Mouse (Mus musculus) MEL (cell line): ENCODE measurements around the gene Dcaf10. TPM values are rescaled to one million over a fixed set of nuclear protein-coding genes. Genes with fewer than 3 reads are reported as not detected.

ENCODE experiments used
- DNase-seq: peaks from one replicate; pipeline ENCODE4 v3.0.0; 2011; ENCODE audit warnings: low read depth, low spot score
- H3K27ac ChIP-seq: 2 replicates; pipeline ENCODE4 v1.5.1; 2012; ENCODE audit warnings: low read depth, mild to moderate bottlenecking, control low read depth, low read length, moderate library complexity; ENCODE audit not compliant: control insufficient read depth
- H3K27me3 ChIP-seq, 2 experiments: fragments of 150-350 bp in 1 of 2; sonication (generic) in 1 of 2; 2 replicates each; pipeline ENCODE4 v1.6.1; 2012; ENCODE audit warnings: low read length in 2 of 2, mild to moderate bottlenecking in 2 of 2, improper control_type of control experiment in 1 of 2, moderate library complexity in 1 of 2; ENCODE audit not compliant: insufficient read depth in 2 of 2, control insufficient read depth in 1 of 2
- H3K36me3 ChIP-seq, 2 experiments: 2 replicates each; pipeline ENCODE4 v1.6.1; 2012 to 2014; ENCODE audit warnings: low read length in 2 of 2, improper control_type of control experiment in 1 of 2, inconsistent platforms in 1 of 2, mild to moderate bottlenecking in 1 of 2; ENCODE audit not compliant: insufficient read depth in 2 of 2, control insufficient read depth in 1 of 2
- H3K4me1 ChIP-seq, 2 experiments: fragments of 150-350 bp in 1 of 2; sonication (generic) in 1 of 2; 2 replicates each; pipeline ENCODE4 v1.6.1; 2012; ENCODE audit warnings: low read length in 2 of 2, improper control_type of control experiment in 1 of 2, mild to moderate bottlenecking in 1 of 2; ENCODE audit not compliant: insufficient read depth in 2 of 2, control insufficient read depth in 1 of 2
- H3K4me3 ChIP-seq, 2 experiments: fragments of 150-350 bp in 1 of 2; sonication (generic) in 1 of 2; 2 replicates each; pipeline ENCODE4 v1.5.1; 2012; ENCODE audit warnings: low read depth in 2 of 2, low read length in 2 of 2, mild to moderate bottlenecking in 2 of 2, moderate library complexity in 2 of 2, control low read depth in 1 of 2, improper control_type of control experiment in 1 of 2; ENCODE audit not compliant: control insufficient read depth in 1 of 2, insufficient read depth in 1 of 2
- H3K79me2 ChIP-seq: 2 replicates; pipeline ENCODE4 v1.6.1; 2012; ENCODE audit warnings: mild to moderate bottlenecking, low read length, moderate library complexity; ENCODE audit not compliant: control insufficient read depth, poor library complexity, insufficient read depth
- H3K9ac ChIP-seq: 2 replicates; pipeline ENCODE4 v1.6.1; 2012; ENCODE audit warnings: low read depth, mild to moderate bottlenecking, control low read depth, low read length, moderate library complexity; ENCODE audit not compliant: control insufficient read depth, poor library complexity, severe bottlenecking
- H3K9me3 ChIP-seq: fragments of 150-350 bp; sonication (generic); replicated peaks from 2 replicates; pipeline ENCODE4 v1.6.1; 2012; ENCODE audit warnings: mild to moderate bottlenecking, low read length, improper control_type of control experiment, moderate library complexity; ENCODE audit not compliant: insufficient read depth
- CHD1 ChIP-seq: IDR thresholded peaks from 2 replicates; pipeline ENCODE4 v1.6.1; 2012; ENCODE audit warnings: low read depth, mild to moderate bottlenecking, inconsistent platforms, low read length, improper control_type of control experiment
- CHD2 ChIP-seq: IDR thresholded peaks from 2 replicates; pipeline ENCODE4 v1.6.1; 2011; ENCODE audit warnings: low read length, improper control_type of control experiment
- E2F4 ChIP-seq: IDR thresholded peaks from 2 replicates; pipeline ENCODE4 v1.6.1; 2011; ENCODE audit warnings: low read depth, low read length, improper control_type of control experiment, borderline replicate concordance
- EP300 ChIP-seq, 2 experiments: IDR thresholded peaks; 2 replicates each; pipeline ENCODE4 v1.6.1; 2011; ENCODE audit warnings: improper control_type of control experiment in 2 of 2, low read length in 2 of 2, low read depth in 1 of 2, mild to moderate bottlenecking in 1 of 2
- ETS1 ChIP-seq: IDR thresholded peaks from 2 replicates; pipeline ENCODE4 v1.6.1; 2012; ENCODE audit warnings: low read depth, mild to moderate bottlenecking, inconsistent platforms, low read length, improper control_type of control experiment, moderate library complexity
- GABPA ChIP-seq: IDR thresholded peaks from 2 replicates; pipeline ENCODE4 v1.6.1; 2012; ENCODE audit warnings: low read depth, mild to moderate bottlenecking, inconsistent platforms, low read length, improper control_type of control experiment, moderate library complexity
- GATA1 ChIP-seq: IDR thresholded peaks from 2 replicates; pipeline ENCODE4 v1.6.1; 2011; ENCODE audit warnings: low read depth, low read length, improper control_type of control experiment
- JUND ChIP-seq: IDR thresholded peaks from 2 replicates; pipeline ENCODE4 v1.6.1; 2011; ENCODE audit warnings: low read depth, mild to moderate bottlenecking, improper control_type of control experiment, low read length
- KAT2A ChIP-seq: conservative IDR thresholded peaks from 2 replicates; pipeline ENCODE4 v1.6.1; 2012; ENCODE audit warnings: low read depth, low read length, improper control_type of control experiment, inconsistent platforms
- MAX ChIP-seq: IDR thresholded peaks from 2 replicates; pipeline ENCODE4 v1.6.1; 2011; ENCODE audit warnings: low read length, improper control_type of control experiment
- MAZ ChIP-seq: IDR thresholded peaks from 2 replicates; pipeline ENCODE4 v1.6.1; 2012; ENCODE audit warnings: low read depth, mild to moderate bottlenecking, inconsistent platforms, low read length, improper control_type of control experiment
- MEF2A ChIP-seq: IDR thresholded peaks from 2 replicates; pipeline ENCODE4 v1.6.1; 2014; ENCODE audit warnings: low read depth, mild to moderate bottlenecking, inconsistent platforms, low read length, improper control_type of control experiment; ENCODE audit not compliant: poor library complexity, insufficient replicate concordance, severe bottlenecking; ENCODE audit errors: extremely low read depth
- MYB ChIP-seq: IDR thresholded peaks from 2 replicates; pipeline ENCODE4 v1.6.1; 2011; ENCODE audit warnings: mild to moderate bottlenecking, low read depth, low read length, improper control_type of control experiment
- MYC ChIP-seq: IDR thresholded peaks from 2 replicates; pipeline ENCODE4 v1.6.1; 2011; ENCODE audit warnings: low read depth, mild to moderate bottlenecking, low read length, improper control_type of control experiment, moderate library complexity
- NELFE ChIP-seq: IDR thresholded peaks from 2 replicates; pipeline ENCODE4 v1.6.1; 2011; ENCODE audit warnings: low read depth, low read length, improper control_type of control experiment
- NRF1 ChIP-seq: IDR thresholded peaks from 2 replicates; pipeline ENCODE4 v1.6.1; 2014; ENCODE audit warnings: low read depth, mild to moderate bottlenecking, inconsistent platforms, low read length, improper control_type of control experiment, moderate library complexity; ENCODE audit not compliant: poor library complexity, insufficient read depth, severe bottlenecking
- POLR2A ChIP-seq, 2 experiments: IDR thresholded peaks; 2 replicates each; pipeline ENCODE4 v1.6.1; 2011 to 2012; ENCODE audit warnings: low read length in 2 of 2, mild to moderate bottlenecking in 2 of 2, control low read depth in 1 of 2, improper control_type of control experiment in 1 of 2, low read depth in 1 of 2, moderate library complexity in 1 of 2; ENCODE audit not compliant: control insufficient read depth in 1 of 2, insufficient read depth in 1 of 2, poor library complexity in 1 of 2
- POLR2AphosphoS2 ChIP-seq: IDR thresholded peaks from 2 replicates; pipeline ENCODE4 v1.6.1; 2011; ENCODE audit warnings: low read length, improper control_type of control experiment
- RAD21 ChIP-seq: IDR thresholded peaks from 2 replicates; pipeline ENCODE4 v1.6.1; 2011; ENCODE audit warnings: mild to moderate bottlenecking, low read depth, low read length, improper control_type of control experiment
- SMC3 ChIP-seq: IDR thresholded peaks from 2 replicates; pipeline ENCODE4 v1.6.1; 2011; ENCODE audit warnings: low read depth, low read length, improper control_type of control experiment
- TAL1 ChIP-seq: IDR thresholded peaks from 2 replicates; pipeline ENCODE4 v1.6.1; 2012; ENCODE audit warnings: mild to moderate bottlenecking, inconsistent platforms, low read length, moderate library complexity, mixed read lengths
- UBTF ChIP-seq: IDR thresholded peaks from 2 replicates; pipeline ENCODE4 v1.6.1; 2012; ENCODE audit warnings: low read depth, mild to moderate bottlenecking, inconsistent platforms, low read length, improper control_type of control experiment, moderate library complexity, borderline replicate concordance; ENCODE audit not compliant: insufficient read depth
- USF2 ChIP-seq, 2 experiments: IDR thresholded peaks; 2 replicates each; pipeline ENCODE4 v1.6.1; 2011 to 2012; ENCODE audit warnings: improper control_type of control experiment in 2 of 2, low read length in 2 of 2, borderline replicate concordance in 1 of 2, inconsistent platforms in 1 of 2, low read depth in 1 of 2, mild to moderate bottlenecking in 1 of 2; ENCODE audit not compliant: insufficient read depth in 1 of 2
- ZC3H11A ChIP-seq: IDR thresholded peaks from 2 replicates; pipeline ENCODE4 v1.6.1; 2012; ENCODE audit warnings: low read depth, mild to moderate bottlenecking, inconsistent platforms, low read length, improper control_type of control experiment
- ZMIZ1 ChIP-seq: IDR thresholded peaks from 2 replicates; pipeline ENCODE4 v1.6.1; 2012; ENCODE audit warnings: low read depth, mild to moderate bottlenecking, inconsistent platforms, low read length, improper control_type of control experiment, moderate library complexity
- ZNF384 ChIP-seq: IDR thresholded peaks from 2 replicates; pipeline ENCODE4 v1.6.1; 2012; ENCODE audit warnings: low read depth, mild to moderate bottlenecking, inconsistent platforms, low read length, improper control_type of control experiment
- polyA plus RNA-seq, 2 experiments: library from polyadenylated mRNA; stranded (reverse) in 1 of 2; unstranded in 1 of 2; fragments of >175 nt in 1 of 2; fragments of >200 nt in 1 of 2; gene quantifications; 2 replicates each; pipeline versions ENCODE4 v1.2.1 to v1.2.4; 2012; ENCODE audit warnings: low replicate concordance in 2 of 2, low read depth in 1 of 2; ENCODE audit not compliant: insufficient read length in 2 of 2, insufficient read depth in 1 of 2, missing spikeins in 1 of 2
- total RNA-seq: library from RNA; depleted of rRNA; stranded (reverse); fragments of 300-350 nt; gene quantifications from 2 replicates; pipeline ENCODE4 v1.2.3, GENCODE M21; 2012

Gene Dcaf10
- total and polyA plus RNA-seq, 3 experiments, result 7.6 to 10.7 TPM; not detected in 1

DNA sequence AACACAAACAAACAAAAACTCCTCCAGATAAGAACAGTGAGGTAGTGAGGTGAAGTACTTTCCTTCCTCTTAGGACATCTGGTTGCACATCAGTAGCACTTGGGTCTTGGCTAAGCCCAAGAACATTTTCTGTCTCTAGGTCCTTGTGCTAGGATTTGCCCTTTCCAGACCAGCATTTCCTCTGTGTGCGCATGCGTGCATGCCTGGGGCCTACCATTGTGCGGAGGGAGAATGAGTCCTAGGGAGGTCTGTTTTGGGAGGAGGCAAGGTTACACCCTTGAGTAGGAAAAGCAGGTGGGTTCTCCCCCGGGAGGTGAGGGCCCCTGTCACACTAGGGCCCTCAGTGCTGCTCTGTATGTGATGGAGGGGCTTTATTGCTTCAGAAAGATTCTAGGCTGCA lies 77.2 kb downstream of the Dcaf10 start:
- Histone ChIP-seq H3K27ac (no peak overlapping the region), H3K9ac (no peak overlapping the region), H3K4me1 (no peaks in the 10 kb centered on the region), H3K79me2 (no peaks in the 10 kb centered on the region), H3K4me3 (no peak overlapping the region), H3K27me3 (no peaks in the 10 kb centered on the region), H3K36me3 (no peaks in the 10 kb centered on the region), H3K9me3 (no peaks in the 10 kb centered on the region)
- TF ChIP-seq UBTF (no peak), USF2 (IDR thresholded peaks at IDR 0.05; ENCODE audit: borderline replicate concordance in 1 of 2, insufficient read depth in 1 of 2, low read depth in 1 of 2, low read length in 2 of 2) (no peak), ETS1 (no peak), MYB (no peak), EP300 (IDR thresholded peaks at IDR 0.05; ENCODE audit: low read depth in 1 of 2, low read length in 2 of 2) (no peak), GATA1 (no peak), MEF2A (no peak), CHD1 (no peak), NELFE (no peak), JUND (no peak), MAZ (no peak), SMC3 (no peak)
- no peak for DNase-seq

DNA sequence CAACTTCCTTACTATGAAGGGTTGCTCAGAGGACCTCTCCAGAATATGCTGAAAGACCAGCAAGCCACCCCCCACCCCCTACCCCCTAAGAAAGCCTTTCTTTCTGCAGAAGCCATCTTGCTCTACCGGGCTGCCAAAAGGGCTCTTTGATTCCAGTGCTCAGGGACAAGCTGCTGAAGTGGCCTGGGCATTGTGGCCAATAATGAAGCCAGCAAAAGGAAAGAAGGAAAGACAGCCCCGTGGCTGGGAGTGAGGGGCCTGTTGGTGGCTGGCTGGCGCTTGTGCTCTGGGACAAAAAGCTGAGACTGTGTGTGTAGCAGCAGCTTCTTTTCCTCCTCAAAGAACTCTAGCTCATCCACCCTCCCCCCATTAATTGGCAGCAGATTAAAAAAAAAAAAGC lies 78.8 kb downstream of the Dcaf10 start:
- Histone ChIP-seq H3K27me3 (no peaks in the 10 kb centered on the region), H3K4me3 (no peak overlapping the region), H3K36me3 (no peaks in the 10 kb centered on the region)
- TF ChIP-seq RAD21, result no peak
- TF ChIP-seq NRF1, result no peak
- no peak for TF ChIP-seq SMC3
- no peak for TF ChIP-seq MAZ
- TF ChIP-seq ETS1, result no peak
- TF ChIP-seq KAT2A, result no peak
- no peak for TF ChIP-seq POLR2AphosphoS2
- no peak for TF ChIP-seq GABPA
- TF ChIP-seq ZMIZ1, result no peak
- TF ChIP-seq TAL1, result no peak
- no peak for TF ChIP-seq ZC3H11A
- TF ChIP-seq ZNF384, result no peak
- no peak for TF ChIP-seq EP300 (IDR thresholded peaks at IDR 0.05; ENCODE audit: low read depth in 1 of 2, low read length in 2 of 2)
- no peak for TF ChIP-seq MYC
- no peak for TF ChIP-seq JUND
- TF ChIP-seq E2F4, result no peak
- no peak for TF ChIP-seq POLR2A (IDR thresholded peaks at IDR 0.05; ENCODE audit: control insufficient read depth in 1 of 2, insufficient read depth in 1 of 2, low read depth in 1 of 2, low read length in 2 of 2, poor library complexity in 1 of 2)
- no peak for TF ChIP-seq MAX
- TF ChIP-seq MEF2A, result no peak
- no peak for TF ChIP-seq CHD2
- TF ChIP-seq, all 39 proteins: peak for 0
- Histone ChIP-seq H3K4me1 (no peaks in the 10 kb centered on the region), H3K79me2 (no peaks in the 10 kb centered on the region), H3K9me3 (no peaks in the 10 kb centered on the region), H3K27ac (no peak overlapping the region), H3K9ac (no peak overlapping the region)
- no peak for DNase-seq
